Mouse (Mus musculus) erythroblast, embryonic 14.5 days (primary cell): ENCODE measurements around the gene Mov10.

Source experiments
- GATA1 ChIP-seq: IDR thresholded peaks from 2 replicates; pipeline ENCODE4 v1.6.1; 2012; ENCODE audit warnings: low read length, inconsistent platforms, mixed read lengths
- TAL1 ChIP-seq: IDR thresholded peaks from 3 replicates; pipeline ENCODE4 v1.6.1; 2012; ENCODE audit warnings: low read length, inconsistent platforms, mixed read lengths

- no peak for TF ChIP-seq TAL1
- no peak for TF ChIP-seq GATA1
These were observed 59.5 kb downstream of the Mov10 start for GRCm38 (mm10) chr3:104758869-104759268.
